Mouse (Mus musculus): ENCODE results near the gene Tec.

DNA sequence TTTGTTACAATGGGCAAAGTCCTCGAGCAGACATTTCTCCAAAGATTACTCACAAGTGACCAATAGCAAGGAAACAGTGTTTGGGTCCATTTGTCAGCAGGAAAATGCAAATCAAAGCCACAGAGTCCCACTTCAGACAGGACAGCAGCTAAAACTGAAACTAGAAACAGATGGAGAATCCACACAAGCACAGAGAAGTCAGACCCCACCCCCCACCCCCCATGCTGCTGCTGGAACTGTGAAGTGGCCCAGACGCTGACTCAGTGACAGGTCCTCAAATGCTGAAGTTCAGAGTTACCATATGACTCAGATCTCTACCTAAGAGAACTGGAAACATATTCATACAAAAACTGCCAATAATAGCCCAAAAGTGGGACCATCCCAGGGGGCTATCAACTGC, 24.0 kb downstream of the Tec start:
- TF ChIP-seq CTCF (IDR thresholded peaks at IDR 0.05; ENCODE audit: borderline replicate concordance, extremely low read depth, insufficient read depth, insufficient read length), result no peak
- TF ChIP-seq POLR2A (IDR thresholded peaks at IDR 0.05; ENCODE audit: borderline replicate concordance, extremely low read depth, insufficient read depth, insufficient read length, poor library complexity, severe bottlenecking), result no peak
